Mouse (Mus musculus): ENCODE data around the gene Nt5dc1. TPM values are rescaled to one million over a fixed set of nuclear protein-coding genes. Genes with fewer than 3 reads are reported as not detected.
"Not testable (repeated sequence)": the region's sequence is repeated elsewhere in the genome, so short reads cannot be mapped to it uniquely, and the experiment has no call there.

Nt5dc1 gene
- polyA plus RNA-seq (2014; fragmentation: Nextera tagmentation; extraction: Ambion mirVana) = 5.0 and 6.5 TPM in 2 replicates

- 1% methylated on average over 49 of the region's 49 CpGs for WGBS
- Histone ChIP-seq H3K4me3 (ENCODE audit: low read depth, low read length) (peak within 1 kb of the TSS; percentile 64), H3K4me1 (ENCODE audit: control insufficient read depth, insufficient read depth, low read length) (0 out of 2 replicates have a peak, but pooled peaks cover 2% of the 10 kb centered on the region), H3K27ac (ENCODE audit: low read depth, low read length) (no peak within 1 kb of the TSS), H3K9ac (ENCODE audit: low read length) (peak within 1 kb of the TSS; percentile 79), H3K9me3 (ENCODE audit: control insufficient read depth, low read length) (no peaks in the 10 kb centered on the region), H3K27me3 (ENCODE audit: control insufficient read depth, insufficient read depth, low read length) (no peaks in the 10 kb centered on the region), H3K36me3 (ENCODE audit: control insufficient read depth, insufficient read depth, low read length) (no peaks in the 10 kb centered on the region), H3K4me2 (peak within 1 kb of the TSS; percentile 63)
- DNase-seq (ENCODE audit: low spot score, missing footprints) = peak; percentile 99
- peak; percentile 99 for ATAC-seq (ENCODE audit: low FRiP score)
Measured at GRCm38 (mm10) chr10:34418204-34418756, at the start of gene Nt5dc1. Gene Nt5dc1 (minus strand): TSS chr10:34418552.

- DNase-seq (ENCODE audit: low spot score, missing footprints) (no peak), ATAC-seq (ENCODE audit: low FRiP score) (no peak)
- 92% methylated on average over 4 of the region's 4 CpGs for WGBS
- Histone ChIP-seq H3K9ac (ENCODE audit: low read length) (no peak overlapping the region), H3K4me2 (no peak overlapping the region), H3K9me3 (ENCODE audit: control insufficient read depth, low read length) (no peaks in the 10 kb centered on the region), H3K27me3 (ENCODE audit: control insufficient read depth, insufficient read depth, low read length) (no peaks in the 10 kb centered on the region), H3K36me3 (ENCODE audit: control insufficient read depth, insufficient read depth, low read length) (no peaks in the 10 kb centered on the region), H3K4me3 (ENCODE audit: low read depth, low read length) (no peak overlapping the region), H3K27ac (ENCODE audit: low read depth, low read length) (no peak overlapping the region), H3K4me1 (ENCODE audit: control insufficient read depth, insufficient read depth, low read length) (no peaks in the 10 kb centered on the region)
Measured at GRCm38 (mm10) chr10:34464321-34464720, 46.0 kb upstream of the Nt5dc1 start.

DNA sequence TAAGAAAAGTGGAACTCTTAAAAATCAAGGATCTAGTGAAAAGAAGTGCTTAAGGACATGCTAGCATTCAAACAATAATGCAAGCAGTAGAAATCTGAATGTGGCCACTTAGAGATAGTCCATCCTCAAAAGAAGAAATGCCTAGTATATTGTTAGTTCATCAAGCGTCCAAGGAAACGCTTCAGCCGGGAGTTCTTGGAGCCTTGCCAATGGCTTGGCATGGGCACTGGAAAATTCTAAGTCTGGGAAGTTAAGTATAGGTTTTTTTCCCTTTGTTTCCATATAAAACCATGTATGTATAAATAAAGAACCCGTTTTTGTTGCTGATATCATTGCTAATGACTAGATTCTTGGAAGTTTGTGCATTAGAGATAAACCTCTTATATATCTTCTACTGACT lies 43.1 kb upstream of the Nt5dc1 start:
- no peak overlapping the region for H3K4me3 ChIP-seq (ENCODE audit: low read depth, low read length)
- DNase-seq (ENCODE audit: low spot score, missing footprints) = no peak
- WGBS = 87% methylated on average over 4 of the region's 4 CpGs

GRCm38 (mm10) chr10:34449469-34449868 lies 31.1 kb upstream of the Nt5dc1 start:
- H3K9ac ChIP-seq (ENCODE audit: low read length) = no peak overlapping the region
- DNase-seq (ENCODE audit: low spot score, missing footprints) = no peak
- 71% methylated on average over 1 of the region's 1 CpGs for WGBS
- H3K36me3 ChIP-seq (ENCODE audit: control insufficient read depth, insufficient read depth, low read length) = no peaks in the 10 kb centered on the region
- no peak overlapping the region for H3K4me3 ChIP-seq (ENCODE audit: low read depth, low read length)
- H3K4me2 ChIP-seq = no peak overlapping the region
- H3K27me3 ChIP-seq (ENCODE audit: control insufficient read depth, insufficient read depth, low read length) = no peaks in the 10 kb centered on the region
- no peaks in the 10 kb centered on the region for H3K4me1 ChIP-seq (ENCODE audit: control insufficient read depth, insufficient read depth, low read length)
- no peak overlapping the region for H3K27ac ChIP-seq (ENCODE audit: low read depth, low read length)
- no peaks in the 10 kb centered on the region for H3K9me3 ChIP-seq (ENCODE audit: control insufficient read depth, low read length)
- ATAC-seq (ENCODE audit: low FRiP score) = no peak

More for the DNA sequence above, 43.1 kb upstream of the Nt5dc1 start:
- ATAC-seq (ENCODE audit: low FRiP score) = no peak
- Histone ChIP-seq H3K27me3 (ENCODE audit: control insufficient read depth, insufficient read depth, low read length) (no peaks in the 10 kb centered on the region), H3K4me1 (ENCODE audit: control insufficient read depth, insufficient read depth, low read length) (no peaks in the 10 kb centered on the region), H3K27ac (ENCODE audit: low read depth, low read length) (no peak overlapping the region), H3K4me2 (no peak overlapping the region), H3K9me3 (ENCODE audit: control insufficient read depth, low read length) (no peaks in the 10 kb centered on the region), H3K9ac (ENCODE audit: low read length) (no peak overlapping the region), H3K36me3 (ENCODE audit: control insufficient read depth, insufficient read depth, low read length) (no peaks in the 10 kb centered on the region)

GRCm38 (mm10) chr10:34434191-34434590 lies 15.8 kb upstream of the Nt5dc1 start:
- not testable (repeated sequence) for H3K9ac ChIP-seq (ENCODE audit: low read length); DNase-seq (ENCODE audit: low spot score, missing footprints); H3K27ac ChIP-seq (ENCODE audit: low read depth, low read length); H3K4me3 ChIP-seq (ENCODE audit: low read depth, low read length); H3K4me2 ChIP-seq; H3K9me3 ChIP-seq (ENCODE audit: control insufficient read depth, low read length); H3K36me3 ChIP-seq (ENCODE audit: control insufficient read depth, insufficient read depth, low read length); H3K4me1 ChIP-seq (ENCODE audit: control insufficient read depth, insufficient read depth, low read length); ATAC-seq (ENCODE audit: low FRiP score); H3K27me3 ChIP-seq (ENCODE audit: control insufficient read depth, insufficient read depth, low read length)
- 92% methylated on average over 6 of the region's 14 CpGs for WGBS

DNA sequence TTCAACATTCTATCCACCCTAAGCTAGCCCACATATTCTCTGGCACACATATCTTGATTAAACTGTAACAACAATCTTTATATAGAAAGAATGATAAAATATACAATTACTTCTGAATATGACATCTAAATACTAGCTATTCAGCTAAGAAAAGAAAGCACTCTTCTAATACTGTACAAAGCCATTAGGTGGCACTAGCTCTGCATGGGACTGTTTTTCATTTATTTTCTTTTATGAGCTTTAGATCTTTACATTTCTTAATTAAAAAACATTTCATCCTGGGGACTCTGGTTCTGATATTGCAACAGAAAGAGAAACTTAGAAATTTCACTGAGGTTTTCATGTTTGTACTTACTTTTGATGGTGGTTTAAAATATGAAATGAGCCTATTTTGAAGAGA lies 13.4 kb upstream of the Nt5dc1 start:
- ATAC-seq (ENCODE audit: low FRiP score) (no peak), DNase-seq (ENCODE audit: low spot score, missing footprints) (no peak)
- Histone ChIP-seq H3K36me3 (ENCODE audit: control insufficient read depth, insufficient read depth, low read length) (no peaks in the 10 kb centered on the region), H3K4me1 (ENCODE audit: control insufficient read depth, insufficient read depth, low read length) (no peaks in the 10 kb centered on the region), H3K4me2 (no peak overlapping the region), H3K27ac (ENCODE audit: low read depth, low read length) (no peak overlapping the region), H3K9me3 (ENCODE audit: control insufficient read depth, low read length) (no peaks in the 10 kb centered on the region), H3K4me3 (ENCODE audit: low read depth, low read length) (no peak overlapping the region), H3K27me3 (ENCODE audit: control insufficient read depth, insufficient read depth, low read length) (no peaks in the 10 kb centered on the region), H3K9ac (ENCODE audit: low read length) (no peak overlapping the region)

DNA sequence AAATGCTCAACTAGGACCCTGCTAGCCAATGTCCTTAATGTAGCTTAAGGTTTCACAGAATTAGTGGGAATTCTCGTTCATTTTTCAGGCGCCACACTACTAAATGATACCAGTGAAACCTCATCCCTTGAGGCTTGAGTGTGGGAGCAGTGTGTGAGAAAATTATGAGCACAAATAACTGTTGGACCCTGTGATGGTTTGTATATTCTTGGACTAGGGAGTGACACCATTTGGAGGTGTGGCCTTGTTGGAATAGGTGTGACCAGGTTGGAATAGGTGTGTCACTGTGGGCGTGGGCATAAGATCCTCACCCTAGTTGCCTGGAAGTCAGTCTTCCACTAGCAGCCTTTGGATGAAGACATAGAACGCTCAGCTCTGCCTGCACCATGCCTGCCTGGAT lies 442 bp upstream of the Nt5dc1 start:
- H3K36me3 ChIP-seq (ENCODE audit: control insufficient read depth, insufficient read depth, low read length); H3K27ac ChIP-seq (ENCODE audit: low read depth, low read length); H3K4me1 ChIP-seq (ENCODE audit: control insufficient read depth, insufficient read depth, low read length); H3K27me3 ChIP-seq (ENCODE audit: control insufficient read depth, insufficient read depth, low read length); DNase-seq (ENCODE audit: low spot score, missing footprints); ATAC-seq (ENCODE audit: low FRiP score); H3K9me3 ChIP-seq (ENCODE audit: control insufficient read depth, low read length): not testable (repeated sequence)
- H3K4me2 ChIP-seq = peak overlapping the region; percentile 63
- H3K9ac ChIP-seq (ENCODE audit: low read length) = peak overlapping the region; percentile 53
- 73% methylated on average over 4 of the region's 4 CpGs for WGBS
- H3K4me3 ChIP-seq (ENCODE audit: low read depth, low read length) = peak overlapping the region; percentile 64

DNA sequence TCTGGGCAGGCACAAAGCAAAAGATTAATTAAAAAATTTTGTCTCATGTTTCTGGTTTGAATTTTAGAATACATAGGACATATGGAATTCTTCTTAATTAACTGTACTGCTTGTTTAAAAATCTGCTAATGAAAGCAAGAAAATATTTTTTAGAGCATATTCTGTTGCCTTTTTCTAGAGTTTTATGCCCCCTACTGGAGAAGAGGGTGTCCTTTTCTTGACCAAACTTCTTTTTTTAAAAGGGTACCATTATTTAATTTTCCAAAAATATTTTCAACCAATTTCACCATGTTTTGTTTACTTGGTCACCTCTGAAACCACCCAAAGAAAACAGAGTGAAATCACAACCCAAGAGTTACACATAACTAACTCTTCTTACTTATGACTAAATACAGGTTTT lies 19.1 kb downstream of the Nt5dc1 start:
- ATAC-seq (ENCODE audit: low FRiP score) (no peak), DNase-seq (ENCODE audit: low spot score, missing footprints) (no peak)
- Histone ChIP-seq H3K4me3 (ENCODE audit: low read depth, low read length) (no peak overlapping the region), H3K4me2 (no peak overlapping the region), H3K27ac (ENCODE audit: low read depth, low read length) (no peak overlapping the region), H3K27me3 (ENCODE audit: control insufficient read depth, insufficient read depth, low read length) (no peaks in the 10 kb centered on the region), H3K36me3 (ENCODE audit: control insufficient read depth, insufficient read depth, low read length) (no peaks in the 10 kb centered on the region), H3K9ac (ENCODE audit: low read length) (no peak overlapping the region), H3K4me1 (ENCODE audit: control insufficient read depth, insufficient read depth, low read length) (no peaks in the 10 kb centered on the region), H3K9me3 (ENCODE audit: control insufficient read depth, low read length) (no peaks in the 10 kb centered on the region)

GRCm38 (mm10) chr10:34396959-34397358 lies 21.4 kb downstream of the Nt5dc1 start:
- Histone ChIP-seq H3K9me3 (ENCODE audit: control insufficient read depth, low read length) (no peaks in the 10 kb centered on the region), H3K36me3 (ENCODE audit: control insufficient read depth, insufficient read depth, low read length) (no peaks in the 10 kb centered on the region), H3K4me2 (no peak overlapping the region), H3K9ac (ENCODE audit: low read length) (no peak overlapping the region), H3K4me3 (ENCODE audit: low read depth, low read length) (no peak overlapping the region), H3K27me3 (ENCODE audit: control insufficient read depth, insufficient read depth, low read length) (no peaks in the 10 kb centered on the region), H3K27ac (ENCODE audit: low read depth, low read length) (no peak overlapping the region), H3K4me1 (ENCODE audit: control insufficient read depth, insufficient read depth, low read length) (no peaks in the 10 kb centered on the region)
- WGBS = 85% methylated on average over 4 of the region's 4 CpGs
- DNase-seq (ENCODE audit: low spot score, missing footprints) (no peak), ATAC-seq (ENCODE audit: low FRiP score) (peak; percentile 55; the same call in 1 of the 2 replicates)

All from midbrain, embryonic 11.5 days (tissue).